Mouse (Mus musculus) Patski (cell line): ENCODE data around the gene Cops2. TPM values are rescaled to one million over a fixed set of nuclear protein-coding genes. Genes with fewer than 3 reads are reported as not detected.

ENCODE experiments used
- ATAC-seq: fragments of 100-300 bp; one replicate; pipeline ENCODE4 v1.8.0; 2021
- CTCF ChIA-PET: fragments of 350-600 bp; sonication (Branson Sonifier 250); formaldehyde crosslinking; loops from one replicate; lab custom pipeline; 2022; ENCODE audit warnings: inconsistent platforms; lab: Charles Lee
- POLR2A ChIA-PET: fragments of 350-600 bp; sonication (Branson Sonifier 250); formaldehyde crosslinking; loops from one replicate; lab custom pipeline; 2022; ENCODE audit warnings: antibody characterized with exemption, inconsistent platforms; lab: Charles Lee
- DNase-seq: peaks from one replicate; pipeline ENCODE4 v3.0.0-alpha.2; 2011; ENCODE audit warnings: low read depth, low spot score
- H3K27me3 ChIP-seq: fragments of 371-371 bp; one replicate; pipeline ENCODE4 v1.5.1; 2021
- CTCF ChIP-seq: fragments of 100-300 bp; IDR thresholded peaks from one replicate; pipeline ENCODE4 v1.5.1; 2021
- in situ Hi-C: fragments of 300-500 bp; cut with MboI; formaldehyde crosslinking; loops from 3 replicates; pipeline ENCODE4 v1.11.1; 2018; ENCODE audit warnings: low pct_unique_long_range_greater_than_20kb, mixed read lengths
- polyA plus RNA-seq: library from polyadenylated mRNA; unstranded; gene quantifications from one replicate; pipeline ENCODE4 v1.2.3, GENCODE M21; 2021

Cops2 gene
- polyA plus RNA-seq, 1 experiment from 2014 or later, result 154 TPM

- in situ Hi-C loops, result no loop called here
- ChIA-PET CTCF (interaction anchor here (0.9 to 1.2 kb wide), 2 partner anchors 15 to 28 kb away, joined by 3 read pairs; no protein-coding TSS in a partner anchor), POLR2A (no interaction called here)
- H3K27me3 ChIP-seq, result no peaks in the 10 kb centered on the region
- TF ChIP-seq CTCF, result no peak
- ATAC-seq (no peak), DNase-seq (no peak)
These were observed 31.0 kb downstream of the Cops2 start for GRCm38 (mm10) chr2:125827898-125828297.

GRCm38 (mm10) chr2:125826201-125826600 is 32.7 kb downstream of the Cops2 start:
- ATAC-seq (no peak), DNase-seq (no peak)
- H3K27me3 ChIP-seq, result no peaks in the 10 kb centered on the region
- CTCF ChIA-PET, result no interaction called here
- POLR2A ChIA-PET, result no interaction called here
- no peak for TF ChIP-seq CTCF
- in situ Hi-C loops, result no loop called here

- no peak for TF ChIP-seq CTCF
- in situ Hi-C loops, result no loop called here
These were observed 38.5 kb downstream of the Cops2 start for GRCm38 (mm10) chr2:125820397-125820796.

GRCm38 (mm10) chr2:125813972-125814595 is 44.9 kb downstream of the Cops2 start:
- no peak for TF ChIP-seq CTCF
- in situ Hi-C loops, result no loop called here
- ChIA-PET POLR2A (interaction anchor here (0.7 kb wide), 1 partner anchor 126 kb away, joined by 4 read pairs; no protein-coding TSS in a partner anchor), CTCF (no interaction called here)
- ATAC-seq (no peak), DNase-seq (no peak)
- H3K27me3 ChIP-seq, result peaks cover 4% of the 10 kb centered on the region

More at GRCm38 (mm10) chr2:125820397-125820796, 38.5 kb downstream of the Cops2 start:
- no peaks in the 10 kb centered on the region for H3K27me3 ChIP-seq
- no peak for ATAC-seq
- ChIA-PET POLR2A (no interaction called here), CTCF (no interaction called here)
- no peak for DNase-seq

- ChIA-PET CTCF (no interaction called here), POLR2A (no interaction called here)
- ATAC-seq (no peak), DNase-seq (no peak)
- in situ Hi-C loops, result no loop called here
- no peak for TF ChIP-seq CTCF
- peaks cover 17% of the 10 kb centered on the region for H3K27me3 ChIP-seq
These were observed 47.6 kb downstream of the Cops2 start for GRCm38 (mm10) chr2:125811332-125811731.

GRCm38 (mm10) chr2:125809551-125809950 is 49.4 kb downstream of the Cops2 start:
- ChIA-PET CTCF (interaction anchor here (1.3 kb wide), 1 partner anchor 12 kb away, joined by 3 read pairs; no protein-coding TSS in a partner anchor), POLR2A (interaction anchor here (0.6 kb wide), 1 partner anchor 72 kb away, joined by 5 read pairs; no protein-coding TSS in a partner anchor)
- TF ChIP-seq CTCF, result no peak
- peaks cover 27% of the 10 kb centered on the region for H3K27me3 ChIP-seq
- in situ Hi-C loops, result no loop called here
- no peak for DNase-seq
- no peak for ATAC-seq

GRCm38 (mm10) chr2:125805826-125806225 is 53.1 kb downstream of the Cops2 start:
- DNase-seq (no peak), ATAC-seq (no peak)
- no peak for TF ChIP-seq CTCF
- ChIA-PET CTCF (interaction anchor here (1.0 kb wide), 1 partner anchor 45 kb away, joined by 3 read pairs; no protein-coding TSS in a partner anchor), POLR2A (no interaction called here)
- in situ Hi-C loops, result no loop called here
- peaks cover 29% of the 10 kb centered on the region for H3K27me3 ChIP-seq

GRCm38 (mm10) chr2:125801947-125802346 is 57.0 kb downstream of the Cops2 start:
- peaks cover 22% of the 10 kb centered on the region for H3K27me3 ChIP-seq
- POLR2A ChIA-PET, result no interaction called here
- no peak for DNase-seq
- ATAC-seq, result no peak
- in situ Hi-C loops, result no loop called here
- no peak for TF ChIP-seq CTCF
- CTCF ChIA-PET, result no interaction called here

- POLR2A ChIA-PET, result no interaction called here
- in situ Hi-C loops, result no loop called here
- DNase-seq, result no peak
- peaks cover 13% of the 10 kb centered on the region for H3K27me3 ChIP-seq
- ATAC-seq, result no peak
- no peak for TF ChIP-seq CTCF
- CTCF ChIA-PET, result no interaction called here
These were observed 57.9 kb downstream of the Cops2 start for GRCm38 (mm10) chr2:125801038-125801437.

- no peak for ATAC-seq
- in situ Hi-C loops, result no loop called here
- DNase-seq, result no peak
- ChIA-PET CTCF (no interaction called here), POLR2A (no interaction called here)
- TF ChIP-seq CTCF, result no peak
- H3K27me3 ChIP-seq, result peaks cover 10% of the 10 kb centered on the region
These were observed 58.5 kb downstream of the Cops2 start for GRCm38 (mm10) chr2:125800428-125800827.

- in situ Hi-C loops, result no loop called here
- H3K27me3 ChIP-seq, result peaks cover 7% of the 10 kb centered on the region
- POLR2A ChIA-PET, result no interaction called here
These were observed 61.1 kb downstream of the Cops2 start for GRCm38 (mm10) chr2:125797872-125798271.

More at GRCm38 (mm10) chr2:125797872-125798271, 61.1 kb downstream of the Cops2 start:
- DNase-seq (no peak), ATAC-seq (no peak)
- no peak for TF ChIP-seq CTCF
- CTCF ChIA-PET, result interaction anchor here (2.7 kb wide), 1 partner anchor 10 kb away, joined by 8 read pairs; no protein-coding TSS in a partner anchor
